Mouse (Mus musculus): ENCODE results near the gene Dnajb4. TPM values are rescaled to one million over a fixed set of nuclear protein-coding genes. Genes with fewer than 3 reads are reported as not detected.

The Dnajb4 gene
- total RNA-seq, 2 experiments from 2014 or later = 45.5 to 85.8 TPM

GRCm38 (mm10) chr3:152128631-152129030 is 81.5 kb downstream of the Dnajb4 start:
- no peak for TF ChIP-seq CTCF (IDR thresholded peaks at IDR 0.05)
- H3K27ac ChIP-seq = no peak overlapping the region
- intact Hi-C loops (cut with DNase I) = no loop called here
- H3K4me3 ChIP-seq = no peak overlapping the region
- DNase-seq = no peak

Other genes starting within 250 kb of the Dnajb4 start
- under 1 TPM; 0.69 to 0.75 TPM for gene Gipc2, start 44.1 kb downstream of the Dnajb4 start, total RNA-seq (2021)
- 10 to 100 TPM; 30.1 to 36.8 TPM for gene Fubp1, start 120 bp upstream of the Dnajb4 start, total RNA-seq (2021)
- gene Nexn, start 56.0 kb upstream of the Dnajb4 start, total RNA-seq (2021) = 100 to 1,000 TPM; 349 to 495 TPM
- 1 to 10 TPM; 5.0 to 7.3 TPM for gene Miga1, start 130.1 kb upstream of the Dnajb4 start, total RNA-seq (2021)
- 10 to 100 TPM; 20.9 to 22.0 TPM for gene Usp33, start 136.2 kb upstream of the Dnajb4 start, total RNA-seq (2021)
- 10 to 100 TPM; 15.7 to 18.1 TPM for gene Zzz3, start 185.2 kb upstream of the Dnajb4 start, total RNA-seq (2021)